Mouse (Mus musculus): ENCODE results near the gene Tmem233.

DNA sequence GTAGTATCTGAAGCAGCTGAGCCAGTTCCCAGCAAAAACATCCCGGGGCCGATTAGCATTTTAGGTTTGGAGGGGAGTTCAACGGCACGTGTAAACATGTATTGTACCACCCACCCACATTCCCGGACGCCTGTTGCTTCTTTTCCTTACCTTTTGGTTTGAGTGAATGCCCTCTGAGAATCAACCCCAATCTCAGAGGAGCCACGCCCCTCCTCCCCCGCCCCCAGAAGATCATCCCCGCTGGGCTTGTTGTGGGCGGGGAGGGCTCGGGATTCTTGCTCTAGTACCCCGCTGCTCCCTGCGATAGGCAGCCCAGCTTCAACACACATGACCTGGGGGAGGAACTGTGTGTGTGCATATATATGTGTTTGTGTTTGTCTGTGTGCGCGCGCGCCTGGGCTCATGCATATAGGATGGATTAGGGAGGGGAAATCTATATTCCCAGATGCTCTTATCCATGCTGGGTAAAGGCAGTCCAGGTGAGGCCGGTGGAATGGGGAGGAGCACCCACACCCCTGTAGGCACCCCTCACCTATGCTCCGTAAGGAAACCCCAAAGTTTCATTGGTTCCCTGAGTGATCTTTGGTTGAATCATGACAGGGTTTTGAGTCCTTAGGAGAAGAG is 52.4 kb downstream of the Tmem233 start:
- TF ChIP-seq CTCF (IDR thresholded peaks at IDR 0.05; ENCODE audit: insufficient read depth, low read depth, low read length): no peak
- no peak for TF ChIP-seq POLR2A (IDR thresholded peaks at IDR 0.05; ENCODE audit: insufficient read depth, low read depth, low read length)

Measured in olfactory bulb, adult 2 months (tissue).